Mouse (Mus musculus): Measurements from ENCODE around the gene Zfp619. TPM values are rescaled to one million over a fixed set of nuclear protein-coding genes. Genes with fewer than 3 reads are reported as not detected.

The Zfp619 gene
- polyA plus RNA-seq, 1 experiment, result 0.12 TPM

- Histone ChIP-seq H3K4me3 (no peak overlapping the region), H3ac (ENCODE audit: control insufficient read depth, insufficient read length) (no peak overlapping the region), H3K27me3 (ENCODE audit: control insufficient read depth, insufficient read depth, insufficient read length) (no peaks in the 10 kb centered on the region), H3K4me2 (ENCODE audit: low read depth) (no peak overlapping the region), H3K79me2 (ENCODE audit: control insufficient read depth, insufficient read depth) (no peaks in the 10 kb centered on the region), H3K36me3 (ENCODE audit: control insufficient read depth, insufficient read depth) (no peaks in the 10 kb centered on the region)
- TF ChIP-seq POLR2A (IDR thresholded peaks at IDR 0.05; ENCODE audit: insufficient read length, low read depth) (no peak), POLR2AphosphoS2 (IDR thresholded peaks at IDR 0.05; ENCODE audit: insufficient read length, low read depth) (no peak), SRF (IDR thresholded peaks at IDR 0.05; ENCODE audit: control insufficient read depth, insufficient read length, low read depth) (no peak), TCF12 (IDR thresholded peaks at IDR 0.05; ENCODE audit: insufficient read depth, poor library complexity, severe bottlenecking) (no peak), MYOG (IDR thresholded peaks at IDR 0.05; ENCODE audit: control insufficient read depth in 1 of 3, insufficient read depth in 1 of 3, insufficient read length in 2 of 3, low read depth in 2 of 3) (no peak), CEBPB (IDR thresholded peaks at IDR 0.05; ENCODE audit: insufficient read depth, poor library complexity, severe bottlenecking) (no peak), E2F4 (IDR thresholded peaks at IDR 0.05; ENCODE audit: insufficient read depth) (no peak), MYOD1 (IDR thresholded peaks at IDR 0.05; ENCODE audit: control insufficient read depth in 1 of 3, insufficient read length in 2 of 3, low read depth in 2 of 3) (no peak), MAX (IDR thresholded peaks at IDR 0.05; ENCODE audit: low read depth) (no peak), REST (IDR thresholded peaks at IDR 0.05; ENCODE audit: insufficient read depth, insufficient read length) (no peak), TCF3 (IDR thresholded peaks at IDR 0.05; ENCODE audit: insufficient read length, low read depth) (no peak), USF1 (IDR thresholded peaks at IDR 0.05; ENCODE audit: low read depth) (no peak)
Observed at GRCm38 (mm10) chr7:39494646-39495045, 22.9 kb upstream of the Zfp619 start.

DNA sequence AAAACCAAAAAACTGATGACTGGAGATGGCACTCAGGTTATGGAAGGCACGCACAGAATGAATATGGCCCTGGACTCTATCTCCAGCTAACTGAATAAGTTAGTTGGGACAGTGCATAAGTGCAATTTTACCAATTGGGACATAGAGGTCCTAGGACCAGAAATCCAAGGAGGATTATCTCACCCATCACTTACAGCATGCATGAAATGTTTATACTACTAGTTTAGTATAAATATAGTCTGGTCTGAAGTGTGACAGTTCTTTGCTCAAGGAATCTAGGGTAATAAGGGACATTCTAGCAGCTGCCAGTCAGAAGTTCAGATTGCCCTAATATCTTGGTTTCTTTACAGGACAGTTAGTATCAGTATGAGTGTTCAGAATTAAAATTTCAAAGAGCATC lies 13.5 kb upstream of the Zfp619 start:
- H3K36me3 ChIP-seq (ENCODE audit: control insufficient read depth, insufficient read depth), result no peaks in the 10 kb centered on the region
- no peak overlapping the region for H3ac ChIP-seq (ENCODE audit: control insufficient read depth, insufficient read length)
- no peaks in the 10 kb centered on the region for H3K27me3 ChIP-seq (ENCODE audit: control insufficient read depth, insufficient read depth, insufficient read length)
- no peaks in the 10 kb centered on the region for H3K79me2 ChIP-seq (ENCODE audit: control insufficient read depth, insufficient read depth)
- no peak for TF ChIP-seq TCF12 (IDR thresholded peaks at IDR 0.05; ENCODE audit: insufficient read depth, poor library complexity, severe bottlenecking)
- TF ChIP-seq MYOG (IDR thresholded peaks at IDR 0.05; ENCODE audit: control insufficient read depth in 1 of 3, insufficient read depth in 1 of 3, insufficient read length in 2 of 3, low read depth in 2 of 3), result no peak
- TF ChIP-seq E2F4 (IDR thresholded peaks at IDR 0.05; ENCODE audit: insufficient read depth), result no peak
- no peak for TF ChIP-seq MAX (IDR thresholded peaks at IDR 0.05; ENCODE audit: low read depth)
- TF ChIP-seq POLR2AphosphoS2 (IDR thresholded peaks at IDR 0.05; ENCODE audit: insufficient read length, low read depth), result no peak
- no peak for TF ChIP-seq TCF3 (IDR thresholded peaks at IDR 0.05; ENCODE audit: insufficient read length, low read depth)
- TF ChIP-seq MYOD1 (IDR thresholded peaks at IDR 0.05; ENCODE audit: control insufficient read depth in 1 of 3, insufficient read length in 2 of 3, low read depth in 2 of 3), result no peak
- no peak for TF ChIP-seq POLR2A (IDR thresholded peaks at IDR 0.05; ENCODE audit: insufficient read length, low read depth)
- H3K4me2 ChIP-seq (ENCODE audit: low read depth), result no peak overlapping the region
- H3K4me3 ChIP-seq, result no peak overlapping the region

- Histone ChIP-seq H3K79me2 (ENCODE audit: control insufficient read depth, insufficient read depth) (no peaks in the 10 kb centered on the region), H3K4me2 (ENCODE audit: low read depth) (peak overlapping the region; percentile 55), H3ac (ENCODE audit: control insufficient read depth, insufficient read length) (peak overlapping the region; percentile 36), H3K36me3 (ENCODE audit: control insufficient read depth, insufficient read depth) (no peaks in the 10 kb centered on the region), H3K4me3 (peak overlapping the region; percentile 41), H3K27me3 (ENCODE audit: control insufficient read depth, insufficient read depth, insufficient read length) (no peaks in the 10 kb centered on the region)
- TF ChIP-seq POLR2AphosphoS2 (IDR thresholded peaks at IDR 0.05; ENCODE audit: insufficient read length, low read depth), result no peak
- TF ChIP-seq TCF12 (IDR thresholded peaks at IDR 0.05; ENCODE audit: insufficient read depth, poor library complexity, severe bottlenecking), result no peak
- TF ChIP-seq E2F4 (IDR thresholded peaks at IDR 0.05; ENCODE audit: insufficient read depth), result no peak
Observed at GRCm38 (mm10) chr7:39518362-39518761, 796 bp downstream of the Zfp619 start.

- no peak overlapping the region for H3K4me2 ChIP-seq (ENCODE audit: low read depth)
- TF ChIP-seq REST (IDR thresholded peaks at IDR 0.05; ENCODE audit: insufficient read depth, insufficient read length) (no peak), MYOD1 (IDR thresholded peaks at IDR 0.05; ENCODE audit: control insufficient read depth in 1 of 3, insufficient read length in 2 of 3, low read depth in 2 of 3) (no peak), TCF3 (IDR thresholded peaks at IDR 0.05; ENCODE audit: insufficient read length, low read depth) (no peak), E2F4 (IDR thresholded peaks at IDR 0.05; ENCODE audit: insufficient read depth) (no peak), USF1 (IDR thresholded peaks at IDR 0.05; ENCODE audit: low read depth) (no peak), TCF12 (IDR thresholded peaks at IDR 0.05; ENCODE audit: insufficient read depth, poor library complexity, severe bottlenecking) (no peak)
- no peak overlapping the region for H3K4me3 ChIP-seq
- no peaks in the 10 kb centered on the region for H3K36me3 ChIP-seq (ENCODE audit: control insufficient read depth, insufficient read depth)
- H3ac ChIP-seq (ENCODE audit: control insufficient read depth, insufficient read length), result no peak overlapping the region
- H3K79me2 ChIP-seq (ENCODE audit: control insufficient read depth, insufficient read depth), result no peaks in the 10 kb centered on the region
- no peaks in the 10 kb centered on the region for H3K27me3 ChIP-seq (ENCODE audit: control insufficient read depth, insufficient read depth, insufficient read length)
Observed at GRCm38 (mm10) chr7:39523703-39524424, 6.3 kb downstream of the Zfp619 start.

- no peaks in the 10 kb centered on the region for H3K27me3 ChIP-seq (ENCODE audit: control insufficient read depth, insufficient read depth, insufficient read length)
- no peaks in the 10 kb centered on the region for H3K79me2 ChIP-seq (ENCODE audit: control insufficient read depth, insufficient read depth)
- TF ChIP-seq REST (IDR thresholded peaks at IDR 0.05; ENCODE audit: insufficient read depth, insufficient read length) (no peak), MYOD1 (IDR thresholded peaks at IDR 0.05; ENCODE audit: control insufficient read depth in 1 of 3, insufficient read length in 2 of 3, low read depth in 2 of 3) (no peak), SRF (IDR thresholded peaks at IDR 0.05; ENCODE audit: control insufficient read depth, insufficient read length, low read depth) (no peak), MAX (IDR thresholded peaks at IDR 0.05; ENCODE audit: low read depth) (no peak), POLR2AphosphoS2 (IDR thresholded peaks at IDR 0.05; ENCODE audit: insufficient read length, low read depth) (no peak), CEBPB (IDR thresholded peaks at IDR 0.05; ENCODE audit: insufficient read depth, poor library complexity, severe bottlenecking) (no peak), POLR2A (IDR thresholded peaks at IDR 0.05; ENCODE audit: insufficient read length, low read depth) (no peak), E2F4 (IDR thresholded peaks at IDR 0.05; ENCODE audit: insufficient read depth) (no peak), TCF3 (IDR thresholded peaks at IDR 0.05; ENCODE audit: insufficient read length, low read depth) (no peak), MYOG (IDR thresholded peaks at IDR 0.05; ENCODE audit: control insufficient read depth in 1 of 3, insufficient read depth in 1 of 3, insufficient read length in 2 of 3, low read depth in 2 of 3) (no peak), USF1 (IDR thresholded peaks at IDR 0.05; ENCODE audit: low read depth) (no peak), TCF12 (IDR thresholded peaks at IDR 0.05; ENCODE audit: insufficient read depth, poor library complexity, severe bottlenecking) (no peak)
- H3K36me3 ChIP-seq (ENCODE audit: control insufficient read depth, insufficient read depth), result no peaks in the 10 kb centered on the region
- no peak overlapping the region for H3K4me2 ChIP-seq (ENCODE audit: low read depth)
- H3K4me3 ChIP-seq, result no peak overlapping the region
- no peak overlapping the region for H3ac ChIP-seq (ENCODE audit: control insufficient read depth, insufficient read length)
Observed at GRCm38 (mm10) chr7:39543151-39543550, 25.6 kb downstream of the Zfp619 start.
